Mouse (Mus musculus) skeletal muscle tissue, adult 2 months (tissue): ENCODE measurements around the gene Mt3.
A peak's percentile ranks its signal among the peaks of the same experiment; 100 is the strongest.
"Not testable (repeated sequence)": the region's sequence is repeated elsewhere in the genome, so short reads cannot be mapped to it uniquely, and the experiment has no call there.

Experiments
- DNase-seq: peaks from one replicate; pipeline ENCODE4 v3.0.0-alpha.2; 2012; ENCODE audit warnings: low read depth, low spot score

The Mt3 gene

DNA sequence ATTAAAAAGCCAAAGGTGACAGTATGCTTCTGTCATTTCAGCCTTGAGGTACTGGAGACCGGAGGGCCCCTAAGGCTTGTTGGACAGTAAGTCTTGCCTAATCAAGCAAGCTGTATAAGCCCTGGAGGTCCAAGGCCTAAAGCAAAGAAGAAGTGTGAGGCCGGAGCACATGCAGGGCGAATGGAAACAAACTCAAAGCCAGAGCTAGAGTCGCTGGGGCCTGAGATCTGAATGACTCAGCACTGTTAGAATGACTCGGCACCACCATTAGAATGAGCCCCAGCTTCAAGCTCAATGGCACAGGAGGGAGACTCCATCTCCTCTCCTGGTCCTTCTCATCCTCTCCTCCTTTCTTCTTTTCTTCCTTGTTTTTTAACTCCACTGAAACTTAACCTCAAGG is 1.5 kb upstream of the Mt3 start:
- DNase-seq: no peak

DNA sequence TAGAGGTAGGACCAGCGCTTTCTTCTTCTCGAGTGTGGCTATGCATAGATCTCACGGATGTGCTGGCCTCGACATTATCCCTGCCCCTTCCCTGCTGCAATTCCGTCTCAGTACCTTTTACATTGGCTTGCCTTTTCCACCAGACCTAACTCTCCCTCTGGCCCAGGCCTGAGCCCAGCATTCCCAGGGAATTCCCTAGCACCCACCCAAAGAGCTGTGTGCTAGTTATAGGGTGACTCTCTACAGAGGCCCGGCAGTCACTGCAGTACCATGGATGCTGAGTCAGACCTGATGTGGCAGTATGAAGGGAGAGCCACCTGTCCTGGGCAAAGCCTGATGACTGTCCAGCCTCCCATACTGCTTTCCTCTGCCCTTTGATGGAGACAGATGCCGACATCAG is 1.0 kb downstream of the Mt3 start:
- DNase-seq: no peak

DNA sequence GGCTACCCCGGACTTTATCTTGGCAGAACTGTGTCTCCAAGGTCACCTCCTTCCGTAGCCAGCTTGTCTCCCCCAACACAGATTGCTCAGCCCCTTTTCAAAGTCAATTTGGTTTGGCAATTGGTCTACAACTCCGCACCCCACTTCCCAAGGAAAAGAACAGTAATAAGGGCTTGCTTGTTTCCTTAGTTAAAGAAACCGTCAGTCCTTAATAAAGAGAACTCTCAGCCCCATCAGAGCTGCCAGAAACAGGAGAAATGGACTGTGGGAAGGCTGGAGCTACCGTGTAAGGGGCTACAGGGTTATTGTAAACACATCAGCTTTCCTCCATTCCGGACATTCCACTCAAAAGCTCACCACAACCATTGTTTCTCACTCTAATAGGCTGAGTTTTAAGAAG is 2.1 kb downstream of the Mt3 start:
- no peak for DNase-seq

DNA sequence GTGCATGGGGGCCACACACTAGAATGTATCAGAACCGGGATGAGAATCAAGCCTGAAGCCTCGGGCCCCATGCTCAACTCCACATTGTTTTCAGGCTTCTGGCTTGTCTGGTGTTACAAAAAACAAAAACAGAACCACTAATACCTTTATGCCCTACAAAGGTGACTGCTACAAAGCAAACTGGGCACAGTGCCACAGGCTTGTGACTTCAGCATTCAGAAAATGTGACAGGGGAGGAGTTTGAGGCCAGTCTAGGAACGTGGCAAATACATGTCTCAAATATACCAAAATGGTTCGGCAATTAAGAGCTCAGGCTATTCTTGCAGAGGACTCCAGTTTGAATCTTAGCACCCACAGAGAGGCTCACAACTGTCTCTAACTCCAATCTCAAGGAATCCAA is 3.7 kb downstream of the Mt3 start:
- no peak for DNase-seq

DNA sequence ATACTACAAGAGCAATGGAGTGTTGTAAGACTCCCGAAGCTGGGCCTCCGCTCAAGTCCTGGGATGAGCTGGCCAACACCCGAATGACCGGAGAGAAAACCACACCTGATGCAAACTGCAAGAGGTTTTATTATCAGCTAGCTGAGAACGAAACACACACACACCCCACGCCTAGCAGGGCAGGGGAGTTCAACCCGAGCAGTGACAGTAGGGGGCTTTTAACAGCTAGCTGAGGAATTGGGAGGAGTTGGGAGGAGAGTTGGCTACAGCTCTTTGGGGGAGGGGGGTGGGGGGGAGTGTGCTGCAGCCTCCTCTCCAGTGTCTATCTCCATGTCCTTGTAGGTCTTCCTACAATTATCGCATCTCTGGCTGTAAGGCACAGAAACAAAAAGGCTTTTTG is 13.4 kb downstream of the Mt3 start:
- not testable (repeated sequence) for DNase-seq

DNA sequence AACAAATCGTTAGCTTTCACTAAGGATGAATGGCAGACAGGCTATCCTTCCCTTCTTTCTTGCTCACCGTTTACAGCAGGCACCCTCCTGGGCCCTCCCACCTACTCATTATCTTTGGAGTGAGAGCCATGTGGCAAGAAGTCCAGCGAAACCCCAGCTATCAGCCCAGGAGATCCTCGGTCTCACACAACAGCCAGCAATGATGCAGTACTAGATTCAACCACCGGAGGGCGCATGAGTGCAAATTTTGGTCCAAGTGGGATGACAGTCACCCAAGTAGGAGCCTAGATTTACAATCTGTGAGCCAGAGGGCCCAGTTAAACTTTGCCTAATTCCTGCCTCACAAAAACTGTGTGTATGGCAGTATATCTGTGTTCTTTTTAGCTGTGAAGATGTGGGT is 14.8 kb downstream of the Mt3 start:
- peak; percentile 72 for DNase-seq

DNA sequence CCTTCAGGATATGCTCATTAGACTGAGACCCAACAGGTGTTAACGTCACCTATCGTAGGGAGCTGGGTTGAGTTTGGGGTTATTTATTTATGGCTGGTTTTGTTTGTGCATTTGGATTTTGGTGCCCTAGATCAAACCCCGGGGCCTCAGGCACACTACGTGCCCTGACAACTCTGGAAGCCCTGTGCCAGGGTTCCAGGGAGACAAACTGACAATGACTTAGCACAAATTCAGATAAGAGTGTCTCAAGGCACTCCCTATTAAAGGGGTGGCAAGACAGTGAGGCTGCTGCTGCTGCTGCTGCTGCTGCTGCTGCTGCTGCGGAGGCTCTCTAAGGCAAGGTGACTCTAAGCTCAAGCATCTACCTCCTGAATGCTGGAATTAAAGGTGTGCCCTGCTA is 17.1 kb downstream of the Mt3 start:
- DNase-seq: no peak

DNA sequence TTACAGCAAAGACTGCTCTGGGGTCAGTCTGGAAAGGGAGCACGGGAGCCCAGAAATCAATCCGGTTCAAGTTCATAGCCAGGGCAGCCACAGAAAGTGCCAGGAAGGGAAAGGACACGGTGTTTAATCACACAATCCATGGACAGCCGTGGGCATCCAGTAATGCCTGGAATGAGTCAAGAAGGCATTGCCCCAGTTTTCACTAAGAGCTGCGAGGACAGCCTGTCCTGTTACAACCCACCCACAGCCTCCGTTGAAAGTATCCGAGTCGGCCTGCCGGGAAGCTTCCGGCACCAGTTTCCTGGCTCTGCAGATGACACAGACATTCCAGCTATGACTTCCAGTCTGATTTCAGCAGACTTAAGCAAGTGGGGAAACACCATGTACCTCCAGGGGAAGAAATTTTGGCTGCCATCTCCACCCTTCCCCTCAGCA is 18.9 kb downstream of the Mt3 start:
- peak; percentile 81 for DNase-seq

DNA sequence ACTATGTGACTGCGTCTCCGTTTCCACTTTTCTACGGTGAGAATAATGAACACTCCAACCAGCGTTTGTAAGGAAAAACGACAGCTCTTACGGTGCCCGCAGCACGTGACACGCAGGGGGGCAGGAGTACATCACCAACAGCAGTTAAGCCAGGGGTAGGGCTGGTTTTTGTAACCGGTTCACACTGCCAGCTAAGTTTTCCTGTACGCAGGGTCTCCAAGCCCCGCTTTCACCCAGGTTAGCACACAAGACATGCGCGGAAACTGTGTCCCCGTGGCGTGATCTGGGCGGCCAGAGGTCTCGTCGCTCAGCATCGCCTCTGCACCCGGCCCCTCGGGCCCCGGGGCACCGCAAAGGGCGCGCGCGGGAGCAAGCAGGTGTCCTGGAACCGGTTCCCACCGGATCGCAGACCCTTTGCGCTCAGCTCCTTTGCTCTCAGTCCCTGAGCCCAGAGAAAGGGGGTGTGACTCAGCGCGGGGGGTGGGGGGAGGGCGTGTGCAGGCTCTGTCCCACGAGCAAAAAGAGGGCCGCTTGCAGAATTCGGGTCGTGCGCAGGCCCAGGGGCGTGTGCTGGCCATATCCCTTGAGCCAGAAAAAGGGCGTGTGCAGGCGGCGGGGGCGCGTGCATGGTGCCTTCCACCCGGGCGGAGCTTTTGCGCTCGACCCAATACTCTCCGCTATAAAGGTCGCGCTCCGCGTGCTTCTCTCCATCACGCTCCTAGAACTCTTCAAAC is 19.8 kb downstream of the Mt3 start, which contains the start of gene Mt2:
Mt2 (plus strand) TSS at position 590 of the 734 bp plus-strand sequence.
- peak; percentile 77 for DNase-seq

DNA sequence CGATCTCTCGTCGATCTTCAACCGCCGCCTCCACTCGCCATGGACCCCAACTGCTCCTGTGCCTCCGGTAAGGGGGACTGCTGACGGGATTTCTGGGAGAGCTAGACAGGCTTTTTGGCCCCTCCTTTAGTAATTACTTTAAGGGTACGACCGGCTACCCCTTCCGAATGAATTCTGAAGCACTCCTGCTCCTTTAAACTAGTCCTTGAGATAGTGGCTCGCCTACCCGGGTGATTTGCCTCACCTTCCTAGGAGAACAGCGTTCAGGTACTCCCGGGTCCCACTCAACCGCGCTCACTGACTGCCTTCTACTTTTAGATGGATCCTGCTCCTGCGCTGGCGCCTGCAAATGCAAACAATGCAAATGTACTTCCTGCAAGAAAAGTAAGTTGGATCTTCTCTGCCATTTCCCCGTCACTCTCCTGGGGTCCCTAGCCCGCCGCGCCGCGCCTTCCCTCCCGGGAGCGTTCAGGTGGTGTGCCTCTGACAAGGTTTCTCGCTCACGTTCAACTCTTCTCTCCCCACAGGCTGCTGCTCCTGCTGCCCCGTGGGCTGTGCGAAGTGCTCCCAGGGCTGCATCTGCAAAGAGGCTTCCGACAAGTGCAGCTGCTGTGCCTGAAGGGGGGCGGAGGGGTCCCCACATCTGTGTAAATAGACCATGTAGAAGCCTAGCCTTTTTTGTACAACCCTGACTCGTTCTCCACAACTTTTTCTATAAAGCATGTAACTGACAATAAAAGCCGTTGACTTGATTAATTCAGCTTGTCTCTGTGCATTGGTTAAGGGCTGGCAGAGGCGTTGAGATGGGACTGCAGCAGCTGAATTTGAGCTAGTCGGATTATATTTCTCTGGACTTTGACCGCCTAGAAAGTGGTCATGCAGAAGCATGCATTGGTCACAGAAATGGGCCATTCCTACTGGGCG is 20.7 kb downstream of the Mt3 start:
- no peak for DNase-seq

DNA sequence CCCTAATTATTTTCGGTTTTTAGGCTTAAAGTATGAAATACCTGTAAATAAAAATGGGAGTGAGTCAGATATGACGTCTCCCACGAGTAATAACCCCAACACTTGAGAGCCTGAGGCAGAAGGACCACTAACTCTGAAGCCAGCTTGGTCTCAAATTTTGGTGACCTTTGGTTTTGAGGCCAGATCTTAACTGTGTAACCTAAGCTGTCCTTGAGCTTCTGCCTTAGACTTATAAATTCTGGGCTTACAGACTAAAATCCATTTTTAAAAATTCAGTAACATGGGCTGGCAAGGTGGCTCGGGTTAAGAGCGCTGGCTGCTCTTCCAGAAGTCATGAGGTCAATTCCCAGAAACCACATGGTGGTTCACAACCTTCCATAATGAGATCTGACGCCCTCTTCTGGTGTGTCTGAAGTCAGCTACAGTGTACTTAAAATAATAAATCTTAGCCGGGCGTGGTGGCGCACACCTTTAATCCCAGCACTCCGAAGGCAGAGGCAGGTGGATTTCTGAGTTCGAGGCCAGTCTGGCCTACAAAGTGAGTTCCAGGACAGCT is 21.5 kb downstream of the Mt3 start:
- no peak for DNase-seq

DNA sequence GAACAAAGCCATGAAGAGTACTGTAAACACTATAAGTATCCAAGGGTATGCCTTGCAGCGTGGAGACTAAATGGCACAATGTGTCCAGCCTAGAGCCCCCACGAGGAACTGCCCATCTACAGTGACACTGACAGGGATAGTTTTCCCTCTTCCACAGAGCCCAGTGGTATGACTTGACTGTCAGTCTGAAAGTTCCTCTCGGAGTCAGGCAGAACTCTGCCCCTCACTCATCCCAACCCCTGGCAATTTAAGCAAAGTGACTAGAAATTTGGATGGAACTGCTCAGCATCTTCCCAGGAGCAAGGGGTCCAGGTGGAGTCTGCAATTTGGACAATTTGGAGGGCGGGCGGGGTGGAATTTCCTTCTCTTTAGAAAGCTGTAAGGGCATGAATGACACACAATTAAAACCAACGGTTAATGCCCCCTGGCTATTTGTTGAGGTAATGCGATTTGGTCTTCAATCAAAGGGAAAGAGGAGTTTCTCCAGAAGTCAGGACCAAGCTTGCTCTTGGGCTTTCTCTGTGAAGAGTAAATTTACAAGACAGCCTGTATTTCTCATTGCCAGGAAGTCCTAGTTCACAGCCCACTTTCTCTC is 22.3 kb downstream of the Mt3 start:
- DNase-seq: no peak

DNA sequence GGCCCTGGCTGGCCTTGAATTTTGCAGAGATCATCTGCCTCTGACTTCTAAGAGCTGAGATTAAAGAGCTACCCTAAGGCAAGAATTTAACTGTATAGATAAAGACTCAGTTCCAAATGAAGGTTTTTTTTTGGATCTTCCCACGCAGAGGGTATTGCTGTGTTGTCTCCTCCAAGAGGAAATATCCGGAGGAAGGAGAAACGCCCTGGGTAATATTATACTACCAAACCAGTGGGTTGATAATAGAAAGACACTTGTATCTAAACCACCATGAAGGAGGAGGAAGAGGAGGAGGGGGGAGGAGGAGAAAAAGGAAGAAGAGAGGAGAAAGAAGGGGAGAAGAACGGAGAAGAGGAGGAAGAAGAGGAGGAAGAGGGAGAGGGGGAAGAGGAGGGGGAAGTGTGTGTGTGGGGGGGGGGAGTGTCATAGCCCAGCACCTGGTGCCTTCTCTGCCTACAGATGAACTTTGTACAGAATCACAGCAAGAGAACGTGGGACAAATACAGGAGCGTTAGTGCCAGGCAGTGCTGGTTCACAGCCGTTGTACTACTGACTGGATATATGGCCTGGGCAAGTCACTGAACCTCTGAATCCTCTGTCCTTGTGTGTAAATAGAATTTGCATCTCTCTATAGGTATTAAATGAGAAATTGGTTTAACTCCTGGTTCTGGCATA is 25.4 kb downstream of the Mt3 start:
- no peak for DNase-seq

DNA sequence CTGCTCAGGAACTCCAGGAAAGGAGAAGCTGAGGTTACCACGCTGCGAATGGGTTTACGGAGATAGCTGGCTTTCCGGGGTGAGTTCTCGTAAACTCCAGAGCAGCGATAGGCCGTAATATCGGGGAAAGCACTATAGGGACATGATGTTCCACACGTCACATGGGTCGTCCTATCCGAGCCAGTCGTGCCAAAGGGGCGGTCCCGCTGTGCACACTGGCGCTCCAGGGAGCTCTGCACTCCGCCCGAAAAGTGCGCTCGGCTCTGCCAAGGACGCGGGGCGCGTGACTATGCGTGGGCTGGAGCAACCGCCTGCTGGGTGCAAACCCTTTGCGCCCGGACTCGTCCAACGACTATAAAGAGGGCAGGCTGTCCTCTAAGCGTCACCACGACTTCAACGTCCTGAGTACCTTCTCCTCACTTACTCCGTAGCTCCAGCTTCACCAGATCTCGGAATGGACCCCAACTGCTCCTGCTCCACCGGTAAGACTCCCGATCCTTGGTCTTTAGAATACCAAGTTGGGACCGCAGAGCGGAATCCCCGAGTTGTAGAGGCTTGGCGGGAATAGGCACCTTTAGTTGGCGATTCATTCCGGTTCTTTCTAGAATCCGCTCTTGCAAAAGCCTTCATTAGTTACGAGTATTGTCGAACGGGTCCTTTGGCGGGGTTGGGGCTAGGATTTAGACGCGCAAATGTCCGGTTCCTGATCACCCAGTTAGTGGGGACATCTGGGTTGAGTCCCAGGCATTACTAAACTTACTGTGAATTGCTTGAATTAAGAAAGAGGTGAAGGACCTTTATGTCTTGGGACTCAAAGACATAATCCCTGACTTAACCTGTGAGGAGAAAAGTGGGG is 26.7 kb downstream of the Mt3 start, which contains the start of gene Mt1:
Mt1 (plus strand) TSS at position 226 of the 856 bp plus-strand sequence.
- peak; percentile 96 for DNase-seq

DNA sequence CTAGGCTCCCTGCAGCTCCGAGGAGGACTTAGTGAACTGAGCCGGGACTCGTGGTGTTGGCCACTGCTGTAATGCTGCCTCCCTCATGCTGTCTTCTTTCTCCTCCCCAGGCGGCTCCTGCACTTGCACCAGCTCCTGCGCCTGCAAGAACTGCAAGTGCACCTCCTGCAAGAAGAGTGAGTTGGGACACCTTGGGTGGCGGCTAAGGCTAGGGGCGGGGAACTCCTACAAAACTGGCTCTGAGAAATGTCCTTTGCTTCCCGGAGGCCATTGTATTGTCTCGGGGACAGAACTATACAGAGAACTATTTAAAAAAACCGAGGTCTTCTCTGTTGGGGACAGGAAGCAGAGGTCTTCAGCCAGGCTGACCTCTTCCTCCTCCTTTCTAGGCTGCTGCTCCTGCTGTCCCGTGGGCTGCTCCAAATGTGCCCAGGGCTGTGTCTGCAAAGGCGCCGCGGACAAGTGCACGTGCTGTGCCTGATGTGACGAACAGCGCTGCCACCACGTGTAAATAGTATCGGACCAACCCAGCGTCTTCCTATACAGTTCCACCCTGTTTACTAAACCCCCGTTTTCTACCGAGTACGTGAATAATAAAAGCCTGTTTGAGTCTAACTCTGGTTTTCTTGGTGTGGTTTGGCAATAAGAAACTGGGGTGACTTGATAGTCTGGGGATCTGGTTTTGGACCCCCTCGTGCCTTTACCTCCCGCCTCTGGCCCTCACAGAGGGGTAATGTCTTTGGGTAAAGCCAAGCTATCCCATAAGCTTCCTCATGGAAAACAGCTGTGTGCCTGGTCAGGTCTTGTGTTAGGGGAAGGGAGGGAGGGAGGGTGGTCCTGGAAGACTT is 27.5 kb downstream of the Mt3 start:
- DNase-seq: no peak

DNA sequence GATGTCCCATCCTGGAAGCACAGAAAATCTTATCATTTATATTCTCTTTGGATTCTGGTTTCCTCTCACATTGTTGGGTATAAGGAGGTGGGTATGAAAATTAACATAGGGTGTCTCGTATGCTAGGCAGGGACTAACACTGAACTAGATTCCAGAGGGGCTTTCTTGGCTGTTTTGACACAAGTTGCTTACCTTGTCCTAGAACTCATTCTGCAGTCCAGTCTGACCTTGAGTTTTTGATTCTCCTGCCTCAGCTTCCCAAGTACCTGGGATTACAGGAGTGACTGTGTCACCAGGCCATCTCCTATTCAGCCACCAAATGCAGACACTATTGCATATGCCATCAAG is 28.1 kb downstream of the Mt3 start:
- no peak for DNase-seq

DNA sequence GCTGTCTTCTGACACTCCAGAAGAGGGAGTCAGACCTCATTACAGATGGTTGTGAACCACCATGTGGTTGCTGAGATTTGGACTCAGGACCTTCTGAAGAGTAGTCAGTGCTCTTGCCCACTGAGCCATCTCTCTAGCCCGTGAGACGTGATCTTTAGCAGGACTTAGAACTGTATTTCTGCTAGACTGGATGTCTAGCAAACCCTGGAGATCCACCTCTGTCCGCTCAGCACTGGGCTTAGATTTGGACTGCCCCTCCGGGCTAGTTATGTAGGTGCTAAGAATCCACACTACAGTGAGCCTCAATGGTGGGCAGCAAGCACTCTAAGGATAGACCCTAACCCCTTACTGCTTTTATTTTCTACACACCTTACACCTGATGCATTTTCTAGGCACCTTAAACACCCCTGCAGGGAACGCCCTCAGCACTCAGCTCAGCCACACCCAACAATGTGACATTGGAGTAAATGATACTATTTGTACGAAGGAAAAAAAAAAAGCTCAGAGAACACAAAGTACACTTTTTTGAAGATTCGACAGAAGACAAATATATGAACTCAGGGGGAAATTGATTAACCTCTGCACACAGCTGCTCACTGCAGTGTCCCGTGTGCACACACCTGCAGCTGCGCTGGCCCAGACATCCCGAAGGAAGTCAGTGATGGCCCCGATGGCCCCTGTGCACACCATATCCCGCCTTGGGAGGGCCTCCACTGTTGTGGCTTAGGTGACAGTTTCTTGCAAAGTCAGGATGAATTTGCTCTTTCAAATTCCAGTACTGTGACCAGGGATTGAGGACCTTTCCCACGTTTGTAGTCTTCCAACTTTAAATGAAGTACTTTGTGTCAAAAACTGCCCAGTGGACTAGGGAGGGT is 29.9 kb downstream of the Mt3 start:
- DNase-seq: no peak

DNA sequence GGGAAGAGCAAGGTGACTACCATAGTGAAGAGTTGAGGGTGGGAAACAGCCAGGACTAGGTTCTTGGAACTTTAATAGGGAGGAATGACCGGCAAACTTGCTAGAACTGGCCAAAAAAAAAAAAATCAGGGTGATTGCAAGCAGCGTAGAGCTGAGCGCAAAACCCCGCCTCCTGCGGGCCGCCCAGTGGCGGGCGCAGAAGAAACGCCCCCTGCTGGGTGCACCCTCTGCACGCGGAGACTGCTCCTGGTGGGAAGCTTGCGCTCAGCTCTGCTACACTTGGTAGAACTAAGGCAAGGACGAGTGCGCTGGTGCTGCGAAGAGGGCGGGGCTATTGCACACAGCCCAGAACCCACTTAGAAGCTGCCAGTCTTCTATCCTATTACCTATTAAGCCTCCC is 30.7 kb downstream of the Mt3 start:
- DNase-seq: peak; percentile 80
